Comparison of ENCODE assay signal across 8 mouse cellular contexts in the genomic region with DNA sequence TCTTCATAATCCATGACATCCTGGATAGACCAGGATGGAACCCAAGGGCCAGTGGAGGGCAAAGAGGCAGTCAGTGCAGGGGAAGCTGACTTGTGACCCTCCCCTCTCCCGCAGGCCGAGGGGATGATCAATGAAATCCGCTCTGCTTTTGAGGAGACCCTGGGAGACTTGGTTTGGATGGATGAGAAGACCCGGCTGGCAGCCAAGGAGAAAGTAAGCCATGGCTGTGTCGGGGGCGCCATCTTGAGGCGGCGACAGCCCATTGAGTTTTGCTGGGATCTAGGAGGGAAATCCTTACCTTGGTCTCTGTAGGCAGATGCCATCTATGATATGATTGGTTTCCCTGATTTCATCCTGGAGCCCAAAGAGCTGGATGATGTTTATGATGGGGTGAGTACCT. TPM values are rescaled to one million over a fixed set of nuclear protein-coding genes. Genes with fewer than 3 reads are reported as not detected.
DNase-seq lines count a peak whose midpoint lies in the region; ATAC-seq and TF ChIP-seq lines count a peak whose summit lies in the region.

No protein-coding gene starts in this region.

- no peaks in the 10 kb centered on the region for H3K79me2 ChIP-seq in MEL (ENCODE audit: control insufficient read depth, insufficient read depth, low read length, poor library complexity)

- H3K9ac ChIP-seq in MEL (ENCODE audit: control insufficient read depth, low read depth, low read length, poor library complexity, severe bottlenecking), result no peak overlapping the region
- H3K9ac ChIP-seq in forebrain, embryonic 12.5 days, result no peak overlapping the region
- no peak overlapping the region for H3K9ac ChIP-seq in hindbrain, embryonic 14.5 days

- 2% methylated on average over 8 of the region's 8 CpGs for WGBS in forebrain, embryonic 12.5 days
- WGBS in hindbrain, embryonic 14.5 days, result 2% methylated on average over 8 of the region's 8 CpGs

- no peaks in the 10 kb centered on the region for H3K9me3 ChIP-seq in MEL (replicated peaks; ENCODE audit: insufficient read depth, low read length)
- no peaks in the 10 kb centered on the region for H3K9me3 ChIP-seq in forebrain, embryonic 12.5 days
- no peaks in the 10 kb centered on the region for H3K9me3 ChIP-seq in hindbrain, embryonic 14.5 days (ENCODE audit: control insufficient read depth, low read length)

- ATAC-seq in forebrain, embryonic 12.5 days (ENCODE audit: low FRiP score), result peak; percentile 76; the same call in 1 of the 2 replicates
- peak; percentile 52; the same call in 1 of the 2 replicates for ATAC-seq in hindbrain, embryonic 14.5 days (ENCODE audit: low FRiP score)
- peak; percentile 85 for ATAC-seq in megakaryocyte, adult 5-6 weeks (ENCODE audit: poor library complexity, severe bottlenecking)
- ATAC-seq in erythroid progenitor cell, adult 5-6 weeks (replicated peaks; ENCODE audit: low FRiP score, poor library complexity, severe bottlenecking), result no peak

- TF ChIP-seq EP300 in MEL (IDR thresholded peaks at IDR 0.05; ENCODE audit: low read depth in 1 of 2, low read length in 2 of 2), result no peak

- no peak for TF ChIP-seq POLR2A in MEL (IDR thresholded peaks at IDR 0.05; ENCODE audit: control insufficient read depth in 1 of 2, insufficient read depth in 1 of 2, low read depth in 1 of 2, low read length in 2 of 2, poor library complexity in 1 of 2)

- peak; percentile 83 for TF ChIP-seq RAD21 in MEL (IDR thresholded peaks at IDR 0.05; ENCODE audit: low read depth, low read length)

- peaks cover 0 to 11% of the 10 kb centered on the region in 2 experiments for H3K36me3 ChIP-seq in MEL (ENCODE audit: control insufficient read depth in 1 of 2, insufficient read depth in 2 of 2, low read length in 2 of 2)
- no peaks in the 10 kb centered on the region for H3K36me3 ChIP-seq in forebrain, embryonic 12.5 days (replicated peaks)
- peaks cover 13% of the 10 kb centered on the region for H3K36me3 ChIP-seq in hindbrain, embryonic 14.5 days (replicated peaks; ENCODE audit: control insufficient read depth, insufficient read depth)

- H3K4me1 ChIP-seq in MEL (ENCODE audit: control insufficient read depth in 1 of 2, insufficient read depth in 2 of 2, low read length in 2 of 2), result peaks cover 5 to 13% of the 10 kb centered on the region in 2 experiments
- H3K4me1 ChIP-seq in forebrain, embryonic 12.5 days, result no peaks in the 10 kb centered on the region
- H3K4me1 ChIP-seq in hindbrain, embryonic 14.5 days (replicated peaks; ENCODE audit: control insufficient read depth, insufficient read depth, low read length), result no peaks in the 10 kb centered on the region

- no peak overlapping the region for H3K4me3 ChIP-seq in MEL (ENCODE audit: control insufficient read depth in 1 of 2, insufficient read depth in 1 of 2, low read depth in 2 of 2, low read length in 2 of 2)
- H3K4me3 ChIP-seq in forebrain, embryonic 12.5 days (replicated peaks), result no peak overlapping the region
- H3K4me3 ChIP-seq in hindbrain, embryonic 14.5 days (replicated peaks; ENCODE audit: low read length), result no peak overlapping the region

- peak; percentile 61 to 88 (median 78) for TF ChIP-seq CTCF in MEL (IDR thresholded peaks at IDR 0.05 in 2 of 3, conservative IDR thresholded peaks at IDR 0.05 in 1 of 3; ENCODE audit: control insufficient read depth in 1 of 3, insufficient read depth in 1 of 3, low read depth in 2 of 3, low read length in 3 of 3, poor library complexity in 1 of 3, severe bottlenecking in 1 of 3)

- H3K27me3 ChIP-seq in MEL (ENCODE audit: control insufficient read depth in 1 of 2, insufficient read depth in 2 of 2, low read length in 2 of 2), result no peaks in the 10 kb centered on the region
- no peaks in the 10 kb centered on the region for H3K27me3 ChIP-seq in forebrain, embryonic 12.5 days
- H3K27me3 ChIP-seq in hindbrain, embryonic 14.5 days (ENCODE audit: control insufficient read depth, insufficient read depth, low read length), result no peaks in the 10 kb centered on the region

- no peak overlapping the region for H3K27ac ChIP-seq in MEL (ENCODE audit: control insufficient read depth, low read depth, low read length)
- H3K27ac ChIP-seq in forebrain, embryonic 12.5 days, result no peak overlapping the region
- no peak overlapping the region for H3K27ac ChIP-seq in hindbrain, embryonic 14.5 days

- no peak overlapping the region for H3K4me2 ChIP-seq in forebrain, embryonic 12.5 days
- H3K4me2 ChIP-seq in hindbrain, embryonic 14.5 days (replicated peaks), result no peak overlapping the region

- peak; percentile 56 for DNase-seq in MEL (ENCODE audit: low read depth, low spot score)
- peak; percentile 79 for DNase-seq in brain, adult 2 months (ENCODE audit: low read depth, low spot score)
- DNase-seq in hindbrain, embryonic 14.5 days (ENCODE audit: low spot score), result peak; percentile 76
- DNase-seq in layer of hippocampus, postnatal 14 days (ENCODE audit: low spot score in 2 of 2), result peak; percentile 76 to 85
- peak; percentile 81 to 84 for DNase-seq in right cerebral cortex, adult 2 months (ENCODE audit: low spot score in 2 of 2)

TF ChIP-seq in MEL, 35 proteins besides CTCF, POLR2A, EP300 and RAD21:
- TF ChIP-seq ZC3H11A (IDR thresholded peaks at IDR 0.05; ENCODE audit: low read depth, low read length) (peak; percentile 68), TAL1 (IDR thresholded peaks at IDR 0.05; ENCODE audit: low read length) (no peak), SMC3 (IDR thresholded peaks at IDR 0.05; ENCODE audit: low read depth, low read length) (peak; percentile 69)

RNA-seq across cellular contexts. Expression of gene Psmd2, which starts 9.3 kb away (rescaled TPM):
- total RNA-seq in MEL (2012; rRNA removed), result 262 and 323 TPM in 2 replicates
- polyA plus RNA-seq in MEL (2012; ENCODE audit: insufficient read depth in 1 of 2, insufficient read length in 2 of 2, low read depth in 1 of 2, low replicate concordance in 2 of 2, missing spikeins in 1 of 2), result 100 to 1,000 TPM in 1 of 2 experiments, 10 to 100 TPM in 1; 81.9 to 432 TPM
- 445 and 466 TPM in 2 replicates for polyA plus RNA-seq in forebrain, embryonic 12.5 days (2016; fragmentation: Nextera tagmentation; extraction: Ambion mirVana)
- polyA plus RNA-seq in hindbrain, embryonic 14.5 days (2014; fragmentation: Nextera tagmentation; extraction: Ambion mirVana), result 329 and 358 TPM in 2 replicates
- 100 to 1,000 TPM; 239 to 245 TPM for total RNA-seq in layer of hippocampus, postnatal 14 days (2021)
- total RNA-seq in megakaryocyte, adult 5-6 weeks (2015), result 88.9 and 92.4 TPM in 2 replicates
- total RNA-seq in megakaryocyte, adult 5-6 weeks (2017), result 134 and 172 TPM in 2 replicates
- total RNA-seq in erythroid progenitor cell, adult 5-6 weeks (2015; ENCODE audit: low replicate concordance), result 71.7 and 115 TPM in 2 replicates
- 125 and 131 TPM in 2 replicates for total RNA-seq in erythroid progenitor cell, adult 5-6 weeks (2017; ENCODE audit: low replicate concordance)

RNA-seq across cellular contexts. Expression of gene Ece2, which starts 12.5 kb away (rescaled TPM):
- 4.9 and 5.0 TPM in 2 replicates for total RNA-seq in MEL (2012; rRNA removed)
- polyA plus RNA-seq in MEL (2012; ENCODE audit: insufficient read depth in 1 of 2, insufficient read length in 2 of 2, low read depth in 1 of 2, low replicate concordance in 2 of 2, missing spikeins in 1 of 2), result 1 to 10 TPM in 1 of 2 experiments, not detected in 1; 7.4 TPM
- 7.2 and 8.5 TPM in 2 replicates for polyA plus RNA-seq in forebrain, embryonic 12.5 days (2016; fragmentation: Nextera tagmentation; extraction: Ambion mirVana)
- 10.6 and 12.1 TPM in 2 replicates for polyA plus RNA-seq in hindbrain, embryonic 14.5 days (2014; fragmentation: Nextera tagmentation; extraction: Ambion mirVana)
- total RNA-seq in layer of hippocampus, postnatal 14 days (2021), result 10 to 100 TPM; 27.2 to 30.8 TPM
- total RNA-seq in megakaryocyte, adult 5-6 weeks (2015), result not detected in 2 replicates
- not detected in 2 replicates for total RNA-seq in megakaryocyte, adult 5-6 weeks (2017)
- total RNA-seq in erythroid progenitor cell, adult 5-6 weeks (2015; ENCODE audit: low replicate concordance), result not detected in 2 replicates
- total RNA-seq in erythroid progenitor cell, adult 5-6 weeks (2017; ENCODE audit: low replicate concordance), result not detected in 2 replicates

RNA-seq across cellular contexts. Expression of gene Camk2n2, which starts 21.1 kb away (rescaled TPM):
- 0.23 and 0.65 TPM in 2 replicates for total RNA-seq in MEL (2012; rRNA removed)
- polyA plus RNA-seq in MEL (2012; ENCODE audit: insufficient read depth in 1 of 2, insufficient read length in 2 of 2, low read depth in 1 of 2, low replicate concordance in 2 of 2, missing spikeins in 1 of 2), result 1 to 10 TPM in 1 of 2 experiments, not detected in 1; 4.3 TPM
- 7.4 and 7.9 TPM in 2 replicates for polyA plus RNA-seq in forebrain, embryonic 12.5 days (2016; fragmentation: Nextera tagmentation; extraction: Ambion mirVana)
- polyA plus RNA-seq in hindbrain, embryonic 14.5 days (2014; fragmentation: Nextera tagmentation; extraction: Ambion mirVana), result 61.8 and 63.8 TPM in 2 replicates
- total RNA-seq in layer of hippocampus, postnatal 14 days (2021), result 100 to 1,000 TPM; 118 to 125 TPM
- total RNA-seq in megakaryocyte, adult 5-6 weeks (2015), result 0.29 and 0.32 TPM in 2 replicates
- total RNA-seq in megakaryocyte, adult 5-6 weeks (2017), result 0.95 TPM in 1 of 2 replicates, not detected in the other
- total RNA-seq in erythroid progenitor cell, adult 5-6 weeks (2015; ENCODE audit: low replicate concordance), result not detected in 2 replicates
- total RNA-seq in erythroid progenitor cell, adult 5-6 weeks (2017; ENCODE audit: low replicate concordance), result not detected in 2 replicates

RNA-seq across cellular contexts. Expression of gene Eif4g1, which starts 26.0 kb away (rescaled TPM):
- total RNA-seq in MEL (2012; rRNA removed), result 409 and 425 TPM in 2 replicates
- polyA plus RNA-seq in MEL (2012; ENCODE audit: insufficient read depth in 1 of 2, insufficient read length in 2 of 2, low read depth in 1 of 2, low replicate concordance in 2 of 2, missing spikeins in 1 of 2), result 100 to 1,000 TPM; 327 to 436 TPM
- 190 and 211 TPM in 2 replicates for polyA plus RNA-seq in forebrain, embryonic 12.5 days (2016; fragmentation: Nextera tagmentation; extraction: Ambion mirVana)
- polyA plus RNA-seq in hindbrain, embryonic 14.5 days (2014; fragmentation: Nextera tagmentation; extraction: Ambion mirVana), result 124 and 130 TPM in 2 replicates
- 100 to 1,000 TPM; 336 to 340 TPM for total RNA-seq in layer of hippocampus, postnatal 14 days (2021)
- total RNA-seq in megakaryocyte, adult 5-6 weeks (2015), result 117 and 119 TPM in 2 replicates
- total RNA-seq in megakaryocyte, adult 5-6 weeks (2017), result 159 and 160 TPM in 2 replicates
- 105 and 116 TPM in 2 replicates for total RNA-seq in erythroid progenitor cell, adult 5-6 weeks (2015; ENCODE audit: low replicate concordance)
- 109 and 153 TPM in 2 replicates for total RNA-seq in erythroid progenitor cell, adult 5-6 weeks (2017; ENCODE audit: low replicate concordance)

RNA-seq across cellular contexts. Expression of gene Alg3, which starts 30.6 kb away (rescaled TPM):
- 22.2 and 25.6 TPM in 2 replicates for total RNA-seq in MEL (2012; rRNA removed)
- 100 to 1,000 TPM in 1 of 2 experiments, 10 to 100 TPM in 1; 67.6 to 218 TPM for polyA plus RNA-seq in MEL (2012; ENCODE audit: insufficient read depth in 1 of 2, insufficient read length in 2 of 2, low read depth in 1 of 2, low replicate concordance in 2 of 2, missing spikeins in 1 of 2)
- 40.1 and 41.5 TPM in 2 replicates for polyA plus RNA-seq in forebrain, embryonic 12.5 days (2016; fragmentation: Nextera tagmentation; extraction: Ambion mirVana)
- polyA plus RNA-seq in hindbrain, embryonic 14.5 days (2014; fragmentation: Nextera tagmentation; extraction: Ambion mirVana), result 44.8 and 45.3 TPM in 2 replicates
- 10 to 100 TPM; 12.3 to 14.1 TPM for total RNA-seq in layer of hippocampus, postnatal 14 days (2021)
- 15.3 and 21.9 TPM in 2 replicates for total RNA-seq in megakaryocyte, adult 5-6 weeks (2015)
- 7.4 and 10.7 TPM in 2 replicates for total RNA-seq in megakaryocyte, adult 5-6 weeks (2017)
- 6.7 and 6.8 TPM in 2 replicates for total RNA-seq in erythroid progenitor cell, adult 5-6 weeks (2015; ENCODE audit: low replicate concordance)
- 1.2 and 5.5 TPM in 2 replicates for total RNA-seq in erythroid progenitor cell, adult 5-6 weeks (2017; ENCODE audit: low replicate concordance)

Comparison
In these comparisons a context has a peak if more than half of its experiments do, and no peak if none do; other contexts are left out.
1. RNA of gene Camk2n2, which starts 21.1 kb away (total RNA-seq): 118 to 125 TPM in layer of hippocampus, postnatal 14 days; 0.29 to 0.95 TPM in megakaryocyte, adult 5-6 weeks, 0.23 to 0.65 TPM in MEL and not detected in erythroid progenitor cell, adult 5-6 weeks; every median in the first group is over 10 times any median in the second.
2. Peak in every context shown above with its lines, with median percentiles within 50 percentile points of each other: DNase-seq.